Mouse (Mus musculus) liver, adult 2 months (tissue): ENCODE measurements at regions not wholly inside any gene's neighbourhood (a gene's known extent, or its start where the extent isn't known, plus 50 kb on each side); places are given as distances from the start of the nearest gene placed in this dataset.

ENCODE experiments used
- CTCF ChIP-seq: fragments of 200-500 bp; IDR thresholded peaks from 2 replicates; pipeline ENCODE4 v1.5.1; 2011; ENCODE audit warnings: low read depth, low read length, control low read depth
- POLR2A ChIP-seq: fragments of 200-500 bp; IDR thresholded peaks from 2 replicates; pipeline ENCODE4 v1.6.1; 2011; ENCODE audit warnings: low read length, control low read depth; ENCODE audit not compliant: insufficient read depth; ENCODE audit errors: extremely low read depth

- TF ChIP-seq POLR2A (no peak), CTCF (no peak)
Measured at GRCm38 (mm10) chr15:88213356-88213755, 386.7 kb upstream of the Zdhhc25 start.
